18 mouse cellular contexts compared by ENCODE assay signal in genomic region chr7:98850388-98850787, GRCm38 (mm10). TPM values are rescaled to one million over a fixed set of nuclear protein-coding genes. Genes with fewer than 3 reads are reported as not detected.
DNase-seq lines count a peak whose midpoint lies in the region; ATAC-seq lines count a peak whose summit lies in the region.
"Had no signal": no experiment of that assay in that cellular context is flagged by ENCODE, and none has a peak within 500 bp of the region (broad histone marks: within the 10 kb centered on the region; RNA-seq: fewer than 3 reads in every experiment).

No protein-coding gene starts in this region.

- WGBS in heart, embryonic 15.5 days = 73% methylated on average over 5 of the region's 5 CpGs
- 86% methylated on average over 5 of the region's 5 CpGs for WGBS in embryonic facial prominence, embryonic 10.5 days
- 79% methylated on average over 5 of the region's 5 CpGs for WGBS in intestine, embryonic 15.5 days
- 84% methylated on average over 5 of the region's 5 CpGs for WGBS in midbrain, embryonic 10.5 days

- H3K4me3 ChIP-seq in heart, embryonic 15.5 days = no peak overlapping the region
- H3K4me3 ChIP-seq in embryonic facial prominence, embryonic 10.5 days = no peak overlapping the region
- no peak overlapping the region for H3K4me3 ChIP-seq in intestine, embryonic 15.5 days (replicated peaks)
- no peak overlapping the region for H3K4me3 ChIP-seq in midbrain, embryonic 10.5 days
- H3K4me3 ChIP-seq: liver, embryonic 15.5 days; megakaryocyte, embryonic 14.5 days; neural tube, embryonic 15.5 days; stomach, embryonic 15.5 days had no signal

- H3K36me3 ChIP-seq in heart, embryonic 15.5 days = no peaks in the 10 kb centered on the region
- H3K36me3 ChIP-seq in embryonic facial prominence, embryonic 10.5 days (replicated peaks) = peaks cover 5% of the 10 kb centered on the region; the same call in 1 of the 2 replicates
- H3K36me3 ChIP-seq in intestine, embryonic 15.5 days = no peaks in the 10 kb centered on the region
- H3K36me3 ChIP-seq in midbrain, embryonic 10.5 days = no peaks in the 10 kb centered on the region
- H3K36me3 ChIP-seq: liver, embryonic 15.5 days; neural tube, embryonic 15.5 days had no signal

- DNase-seq in heart, postnatal 14 days = no peak
- DNase-seq in embryonic facial prominence, embryonic 10.5 days (ENCODE audit: low spot score) = no peak
- no peak for DNase-seq in midbrain, embryonic 10.5 days (ENCODE audit: low spot score)
- DNase-seq in spleen, postnatal 14 days (ENCODE audit: low spot score in 2 of 2) = no peak
- DNase-seq: adrenal gland, postnatal 36 days; cerebellum, adult 18-20 months; cerebellum, postnatal 36 days; gastrocnemius, postnatal 14 days had no signal

- intact Hi-C loops in heart, postnatal 14 days (cut with DNase I) = no loop called here

- H3K9me3 ChIP-seq in heart, embryonic 15.5 days (replicated peaks) = no peaks in the 10 kb centered on the region
- H3K9me3 ChIP-seq in embryonic facial prominence, embryonic 10.5 days = no peaks in the 10 kb centered on the region
- no peaks in the 10 kb centered on the region for H3K9me3 ChIP-seq in intestine, embryonic 15.5 days
- H3K9me3 ChIP-seq in midbrain, embryonic 10.5 days (replicated peaks) = no peaks in the 10 kb centered on the region
- H3K9me3 ChIP-seq: liver, embryonic 15.5 days; neural tube, embryonic 15.5 days; stomach, embryonic 15.5 days had no signal

- no peaks in the 10 kb centered on the region for H3K27me3 ChIP-seq in heart, embryonic 15.5 days
- peaks cover 61% of the 10 kb centered on the region for H3K27me3 ChIP-seq in embryonic facial prominence, embryonic 10.5 days (replicated peaks; ENCODE audit: low read depth, poor library complexity, severe bottlenecking)
- no peaks in the 10 kb centered on the region for H3K27me3 ChIP-seq in intestine, embryonic 15.5 days (replicated peaks)
- peaks cover 9% of the 10 kb centered on the region for H3K27me3 ChIP-seq in midbrain, embryonic 10.5 days (ENCODE audit: low read depth, poor library complexity, severe bottlenecking)
- H3K27me3 ChIP-seq: liver, embryonic 15.5 days; neural tube, embryonic 15.5 days; stomach, embryonic 15.5 days had no signal

- no peak overlapping the region for H3K4me2 ChIP-seq in heart, embryonic 15.5 days
- no peak overlapping the region for H3K4me2 ChIP-seq in intestine, embryonic 15.5 days (replicated peaks)
- H3K4me2 ChIP-seq: liver, embryonic 15.5 days; neural tube, embryonic 15.5 days had no signal

- ATAC-seq in heart, embryonic 15.5 days (replicated peaks; ENCODE audit: insufficient number of reproducible peaks, insufficient read depth, low FRiP score, low read depth) = no peak
- ATAC-seq in intestine, embryonic 15.5 days = peak; percentile 32; the same call in 1 of the 2 replicates
- 0 out of 2 replicates have a peak, but pooled peaks have one; percentile 32 for ATAC-seq in megakaryocyte-erythroid progenitor cell, adult 5-6 weeks (replicated peaks; ENCODE audit: low FRiP score, low TSS enrichment, poor library complexity, severe bottlenecking)
- ATAC-seq: midbrain, embryonic 16.5 days had no signal

- no peak overlapping the region for H3K9ac ChIP-seq in heart, embryonic 15.5 days
- no peak overlapping the region for H3K9ac ChIP-seq in intestine, embryonic 15.5 days
- H3K9ac ChIP-seq: liver, embryonic 15.5 days; neural tube, embryonic 15.5 days; stomach, embryonic 15.5 days had no signal

- peak overlapping the region; percentile 85 for H3K27ac ChIP-seq in heart, embryonic 15.5 days
- 0 out of 2 replicates have a peak overlapping the region, but pooled peaks have one; percentile 44 for H3K27ac ChIP-seq in embryonic facial prominence, embryonic 10.5 days (replicated peaks)
- H3K27ac ChIP-seq in intestine, embryonic 15.5 days = no peak overlapping the region
- H3K27ac ChIP-seq in midbrain, embryonic 10.5 days (replicated peaks) = no peak overlapping the region
- H3K27ac ChIP-seq: kidney, postnatal 0 days; liver, embryonic 15.5 days; neural tube, embryonic 15.5 days had no signal

- peaks cover 56% of the 10 kb centered on the region for H3K4me1 ChIP-seq in heart, embryonic 15.5 days (replicated peaks)
- H3K4me1 ChIP-seq in embryonic facial prominence, embryonic 10.5 days = peaks cover 47% of the 10 kb centered on the region
- H3K4me1 ChIP-seq in intestine, embryonic 15.5 days (replicated peaks) = peaks cover 31% of the 10 kb centered on the region
- 0 out of 2 replicates have a peak, but pooled peaks cover 3% of the 10 kb centered on the region for H3K4me1 ChIP-seq in midbrain, embryonic 10.5 days

RNA-seq across cellular contexts. Expression of gene Wnt11, which starts 15.5 kb away (rescaled TPM):
- polyA plus RNA-seq in heart, embryonic 15.5 days (2015; fragmentation: Nextera tagmentation; extraction: Ambion mirVana) = 7.0 and 12.5 TPM in 2 replicates
- 1 to 10 TPM; 2.7 to 3.7 TPM for total RNA-seq in heart, postnatal 14 days (2021)
- polyA plus RNA-seq in embryonic facial prominence, embryonic 10.5 days (2016; fragmentation: Nextera tagmentation; extraction: Ambion mirVana) = 2.0 TPM in 2 replicates
- 1.7 and 1.8 TPM in 2 replicates for polyA plus RNA-seq in intestine, embryonic 15.5 days (2015; fragmentation: Nextera tagmentation; extraction: Ambion mirVana)
- not detected in 2 replicates for total RNA-seq in megakaryocyte-erythroid progenitor cell, adult 5-6 weeks (2014; fragmentation: Nextera tagmentation)
- total RNA-seq in megakaryocyte-erythroid progenitor cell, adult 5-6 weeks (2017) = not detected in 2 replicates
- 0.62 and 0.70 TPM in 2 replicates for polyA plus RNA-seq in midbrain, embryonic 10.5 days (2016; fragmentation: Nextera tagmentation; extraction: Ambion mirVana)
- total RNA-seq: hematopoietic stem cell, adult 5-6 weeks had no signal

Comparison
In these comparisons a context has a peak if more than half of its experiments do, and no peak if none do; other contexts are left out.
1. H3K27ac ChIP-seq: peak in heart, embryonic 15.5 days (single experiment) and embryonic facial prominence, embryonic 10.5 days (single experiment); none in intestine, embryonic 15.5 days (single experiment) and midbrain, embryonic 10.5 days (single experiment).